Mouse (Mus musculus): Measurements from ENCODE around the gene Ptger4. TPM values are rescaled to one million over a fixed set of nuclear protein-coding genes. Genes with fewer than 3 reads are reported as not detected.

The Ptger4 gene
- polyA plus RNA-seq, 1 experiment from 2014 or later: 2.4 TPM

DNA sequence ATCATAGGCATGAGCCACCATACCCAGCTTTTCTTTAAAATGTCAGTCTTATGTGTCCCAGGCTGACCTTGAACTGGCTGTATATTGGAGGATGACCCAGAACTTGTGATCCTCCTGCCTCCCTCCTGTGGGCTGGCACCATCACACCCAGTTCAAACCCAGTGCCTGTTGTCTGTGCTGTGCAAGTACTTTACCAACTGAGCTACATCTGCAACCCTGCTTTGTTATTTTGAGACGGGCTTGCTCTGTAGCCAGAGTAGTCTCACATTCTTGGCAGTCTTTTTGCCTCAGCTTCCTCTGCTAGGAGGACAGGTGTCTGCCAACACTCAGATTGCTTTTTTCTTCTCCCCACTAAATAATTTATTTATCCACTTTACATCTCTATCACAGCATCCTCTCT is 86.6 kb downstream of the Ptger4 start:
- H3K4me3 ChIP-seq: no peak overlapping the region
- peaks cover 32% of the 10 kb centered on the region for H3K4me1 ChIP-seq
- H3K27ac ChIP-seq (replicated peaks): no peak overlapping the region
- H3K36me3 ChIP-seq: peaks cover 13% of the 10 kb centered on the region
- H3K27me3 ChIP-seq (replicated peaks): no peaks in the 10 kb centered on the region
- H3K9me3 ChIP-seq: no peaks in the 10 kb centered on the region
- no peak overlapping the region for H3K9ac ChIP-seq
- H3K4me2 ChIP-seq: no peak overlapping the region
- no peak for ATAC-seq (ENCODE audit: extremely low read depth, insufficient number of reproducible peaks, low FRiP score, low TSS enrichment)
- WGBS: 42% methylated on average over 1 of the region's 1 CpGs

Other genes with a start within 250 kb of the Ptger4 start
- 0.07 and 0.10 TPM in 2 replicates for gene C7, start 180.4 kb downstream of the Ptger4 start, polyA plus RNA-seq (2015; fragmentation: Nextera tagmentation; extraction: Ambion mirVana)
- gene Card6, start 135.6 kb downstream of the Ptger4 start, polyA plus RNA-seq (2015; fragmentation: Nextera tagmentation; extraction: Ambion mirVana): 2.0 and 2.4 TPM in 2 replicates
- 363 and 370 TPM in 2 replicates for gene Rpl37, start 127.5 kb downstream of the Ptger4 start, polyA plus RNA-seq (2015; fragmentation: Nextera tagmentation; extraction: Ambion mirVana)
- gene Prkaa1, start 100.3 kb downstream of the Ptger4 start, polyA plus RNA-seq (2015; fragmentation: Nextera tagmentation; extraction: Ambion mirVana): 16.4 and 16.5 TPM in 2 replicates
- gene Ttc33, start 58.7 kb downstream of the Ptger4 start, polyA plus RNA-seq (2015; fragmentation: Nextera tagmentation; extraction: Ambion mirVana): 29.3 and 31.6 TPM in 2 replicates

Measured in heart, embryonic 13.5 days (tissue).